Mouse (Mus musculus): Measurements from ENCODE around the gene Acan. TPM values are rescaled to one million over a fixed set of nuclear protein-coding genes. Genes with fewer than 3 reads are reported as not detected.
A peak's percentile ranks its signal among the peaks of the same experiment; 100 is the strongest.

Gene Acan
- not detected in 2 replicates for total RNA-seq (2015)
- total RNA-seq (2017) = not detected in 2 replicates

DNA sequence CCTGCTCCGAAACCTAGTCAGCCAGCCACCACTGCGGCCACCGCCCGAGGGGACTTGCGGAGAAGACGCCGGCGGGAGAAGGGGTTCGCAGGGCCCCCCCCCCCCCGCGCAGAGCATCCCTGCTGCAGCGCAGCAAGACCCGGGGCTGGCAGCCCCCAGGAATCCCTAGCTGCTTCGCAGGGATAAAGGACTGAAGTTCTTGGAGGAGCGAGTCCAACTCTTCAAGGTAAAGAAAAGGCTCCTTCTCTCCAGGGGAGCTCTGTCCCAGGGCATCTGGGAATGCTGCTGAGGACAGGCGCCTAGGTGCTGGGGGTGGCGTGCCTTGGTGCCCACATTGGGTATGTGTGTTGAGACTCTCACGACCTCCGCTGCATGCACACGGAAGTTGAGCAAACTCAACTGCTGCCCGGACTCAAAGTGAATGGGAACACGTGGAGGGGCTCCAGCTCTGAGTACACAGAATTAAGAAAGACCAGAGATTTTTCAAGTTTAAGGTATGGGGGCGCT lies at the start of gene Acan:
Gene Acan (plus strand): TSS at position 101 of the 507 bp plus-strand sequence.
- ATAC-seq (ENCODE audit: poor library complexity, severe bottlenecking) = no peak

GRCm38 (mm10) chr7:79021293-79021905 lies 31.9 kb upstream of the Acan start:
- ATAC-seq (ENCODE audit: poor library complexity, severe bottlenecking) = no peak

- ATAC-seq (ENCODE audit: poor library complexity, severe bottlenecking) = no peak
Observed at GRCm38 (mm10) chr7:79029138-79029537, 24.1 kb upstream of the Acan start.

- ATAC-seq (ENCODE audit: poor library complexity, severe bottlenecking) = no peak
Observed at GRCm38 (mm10) chr7:79033745-79034144, 19.5 kb upstream of the Acan start.

DNA sequence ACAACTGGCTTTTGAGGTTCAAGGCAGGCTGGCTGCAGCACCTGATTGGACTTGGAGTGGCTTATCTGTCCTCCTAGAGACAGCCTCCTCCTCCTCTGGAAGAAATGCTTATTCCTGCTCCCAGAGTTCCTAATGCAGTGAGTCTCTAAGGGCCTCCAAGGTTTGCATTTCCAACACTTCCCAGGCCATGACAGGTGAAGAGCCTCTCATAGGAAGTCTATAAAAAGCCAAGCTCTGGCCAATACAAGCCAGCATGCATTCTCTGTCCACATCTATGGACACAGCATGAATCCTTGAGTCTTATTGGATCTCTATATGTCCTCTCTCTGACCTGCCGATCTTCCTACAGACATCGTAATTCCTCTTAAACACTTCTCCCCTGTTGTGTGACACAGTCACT lies 18.8 kb upstream of the Acan start:
- ATAC-seq (ENCODE audit: poor library complexity, severe bottlenecking) = no peak

DNA sequence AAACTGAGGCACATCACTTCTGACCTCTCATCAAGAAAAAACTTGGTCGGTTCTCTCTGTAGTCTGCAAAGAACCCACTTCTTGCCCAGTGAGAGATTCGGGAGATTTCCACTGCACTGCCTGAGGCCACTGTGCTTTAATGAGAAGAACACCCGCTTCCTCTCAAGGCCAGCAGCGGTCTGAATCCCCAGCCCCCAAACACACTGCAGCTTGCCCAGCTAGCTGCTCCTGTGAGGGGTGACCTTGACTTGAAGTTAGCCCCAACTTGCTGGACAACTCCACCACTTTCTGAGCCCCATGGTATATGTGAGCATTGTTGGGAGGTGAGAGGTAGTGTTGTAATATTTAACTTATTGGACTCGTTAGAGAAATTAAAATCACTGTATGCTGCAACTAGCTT lies 1.2 kb upstream of the Acan start:
- ATAC-seq (ENCODE audit: poor library complexity, severe bottlenecking) = no peak

DNA sequence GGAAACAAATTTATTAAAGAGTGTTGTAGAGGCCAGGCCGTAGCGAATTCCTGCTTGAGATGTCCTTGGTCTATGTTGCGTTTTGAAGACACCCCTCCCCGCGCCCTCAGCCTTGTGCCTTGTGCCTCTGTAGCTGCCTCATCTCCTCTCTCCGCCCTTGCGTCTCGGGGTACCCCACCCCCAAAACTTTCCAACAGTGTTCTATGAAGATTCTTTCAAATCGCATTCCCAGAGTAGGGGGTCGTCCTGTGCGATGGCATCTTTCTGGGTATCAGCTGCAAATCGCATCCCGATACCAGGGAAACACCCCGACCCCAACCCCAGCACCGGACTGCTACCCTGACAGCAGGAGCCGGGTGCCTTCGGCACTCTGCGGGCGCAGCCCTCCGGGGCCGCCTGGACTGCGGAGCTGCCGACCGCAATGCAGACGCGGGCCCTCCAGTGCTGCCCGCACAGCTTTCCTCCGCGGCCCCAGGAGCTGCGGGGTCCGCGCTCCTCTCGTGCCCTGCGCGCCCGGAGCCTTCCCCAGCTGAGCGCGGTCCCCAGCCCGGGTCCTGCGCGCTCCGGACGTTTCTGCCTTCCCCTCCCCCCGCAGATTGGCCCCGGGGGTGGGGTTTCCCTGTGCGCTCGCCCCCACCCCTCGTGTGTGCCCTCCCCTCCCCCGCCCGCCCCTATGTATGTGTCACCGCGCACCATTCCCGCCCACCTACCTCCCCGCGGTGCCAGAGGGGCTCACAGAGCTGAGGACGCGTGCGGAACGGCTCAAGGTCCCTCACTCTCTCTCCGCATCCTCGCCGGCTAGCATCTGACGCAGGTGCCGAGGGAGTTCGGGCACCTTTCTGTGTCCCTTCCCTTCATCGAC lies 531 bp upstream of the Acan start:
- ATAC-seq (ENCODE audit: poor library complexity, severe bottlenecking) = no peak

DNA sequence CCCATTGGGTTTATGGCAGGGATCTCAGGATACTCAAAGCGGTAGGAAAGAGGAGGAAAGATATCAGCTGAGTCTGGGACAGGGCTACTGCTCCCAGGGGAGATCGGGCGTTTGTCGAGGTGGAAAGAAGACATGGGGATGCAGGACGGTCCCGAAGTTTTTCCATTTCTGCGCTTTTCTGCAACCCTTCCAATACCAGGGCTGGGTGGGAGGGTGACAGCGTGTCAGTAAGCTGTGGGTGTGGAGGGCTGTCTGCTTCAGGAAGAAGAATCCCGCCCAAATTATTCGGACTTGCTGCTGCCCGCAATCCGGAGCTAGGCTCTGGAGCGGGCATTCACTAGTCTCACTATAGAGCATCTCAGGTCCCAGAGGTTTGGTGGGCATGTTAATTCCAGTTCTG lies 828 bp downstream of the Acan start:
- no peak for ATAC-seq (ENCODE audit: poor library complexity, severe bottlenecking)

DNA sequence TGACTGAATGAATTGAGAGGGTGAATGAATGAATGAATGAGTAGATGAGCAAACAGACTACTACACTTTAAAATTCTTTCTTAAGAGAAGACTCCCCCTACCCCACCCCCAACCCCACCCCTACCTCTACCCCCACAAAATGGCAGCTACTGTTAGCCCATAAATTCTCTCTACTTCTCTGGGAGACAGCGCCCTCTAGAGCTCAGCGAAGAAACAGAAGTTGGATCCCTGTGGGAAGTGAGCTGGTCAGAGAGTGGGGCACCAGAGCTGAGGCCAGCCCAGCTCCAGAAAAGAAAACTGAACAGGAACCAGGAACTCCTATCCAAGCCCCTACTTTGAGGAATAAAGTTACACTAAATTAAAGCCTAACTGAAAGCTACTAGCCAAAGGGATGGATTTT lies 5.3 kb downstream of the Acan start:
- ATAC-seq (ENCODE audit: poor library complexity, severe bottlenecking) = no peak

DNA sequence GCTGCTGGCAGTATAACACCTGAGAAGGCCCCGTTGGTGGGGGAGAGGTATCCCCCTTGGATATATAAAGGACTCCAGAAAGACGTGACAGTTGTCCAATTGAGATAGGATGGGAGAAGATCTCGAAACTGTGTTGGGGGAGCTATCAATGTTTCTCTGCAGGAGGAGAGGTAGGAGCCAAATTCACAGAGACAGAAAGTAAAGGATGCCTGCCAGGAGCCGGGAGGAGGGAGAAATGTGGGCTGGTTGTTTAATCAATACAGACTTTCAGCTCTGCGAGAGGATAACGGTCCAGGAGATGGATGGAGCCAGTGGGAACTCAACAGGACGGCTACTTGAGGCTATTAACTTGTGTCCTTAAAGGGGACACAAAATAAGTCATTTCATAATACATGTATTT lies 14.2 kb downstream of the Acan start:
- no peak for ATAC-seq (ENCODE audit: poor library complexity, severe bottlenecking)

DNA sequence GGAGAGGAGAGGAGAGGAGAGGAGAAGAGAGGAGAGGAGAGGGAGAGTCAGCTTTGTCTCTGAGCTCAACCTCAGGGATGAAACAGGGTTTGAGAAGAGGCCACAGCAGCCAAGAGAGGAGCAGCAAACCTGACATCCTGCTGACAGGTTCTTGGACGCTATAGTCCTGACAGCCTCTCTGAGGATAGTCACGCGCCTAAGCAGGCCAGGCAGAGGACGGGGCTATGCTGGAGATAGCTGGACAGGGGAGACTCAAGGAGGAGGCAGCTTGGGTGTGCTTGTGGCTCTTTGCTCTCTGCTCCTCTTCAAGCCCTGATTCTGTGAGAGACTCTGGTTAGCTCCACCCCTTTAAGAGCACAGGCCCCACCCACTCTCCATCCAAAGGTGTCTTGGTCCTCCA lies 14.9 kb downstream of the Acan start:
- no peak for ATAC-seq (ENCODE audit: poor library complexity, severe bottlenecking)

DNA sequence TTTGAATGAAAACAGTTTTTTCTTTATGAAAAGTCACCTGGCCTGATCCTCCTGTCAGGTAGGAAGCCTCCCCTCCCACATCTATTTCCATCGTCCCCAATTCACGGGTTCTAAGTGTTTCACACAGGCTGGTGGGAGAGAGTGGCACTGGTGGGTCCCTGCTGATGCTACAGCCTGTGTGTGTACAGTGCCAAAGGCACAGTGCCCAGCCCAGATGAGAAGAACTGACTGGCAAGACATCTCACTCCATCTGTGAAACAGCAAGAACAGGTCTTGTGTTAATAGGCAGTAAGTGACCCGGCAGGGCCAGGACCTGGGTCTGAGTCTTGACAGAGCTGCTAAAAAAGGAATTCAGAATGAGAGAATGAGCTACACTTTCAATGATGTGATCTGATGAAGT lies 25.9 kb downstream of the Acan start:
- ATAC-seq (ENCODE audit: poor library complexity, severe bottlenecking) = no peak

GRCm38 (mm10) chr7:79080572-79081399 lies 27.5 kb downstream of the Acan start:
- peak; percentile 52; the same call in 1 of the 2 replicates for ATAC-seq (ENCODE audit: poor library complexity, severe bottlenecking)

DNA sequence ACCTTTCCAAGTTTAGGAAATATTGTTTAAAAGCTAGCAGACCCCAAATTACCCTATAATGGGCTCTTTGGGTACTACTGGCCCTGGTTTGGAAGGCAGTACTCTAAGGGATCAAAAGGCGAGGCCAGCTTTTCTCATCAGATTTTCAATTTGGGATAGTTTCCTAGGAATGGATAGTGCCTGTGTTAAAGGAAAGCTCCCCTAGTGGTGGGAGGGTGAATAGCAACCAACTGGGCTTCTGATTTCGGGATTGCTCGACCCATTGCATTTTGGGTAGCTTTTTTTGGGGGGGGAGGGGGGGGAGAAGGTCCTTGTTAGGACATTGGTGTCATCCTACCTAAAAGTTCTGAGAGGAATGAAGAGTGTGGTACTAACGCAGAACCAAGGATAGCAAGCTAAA lies 35.8 kb downstream of the Acan start:
- ATAC-seq (ENCODE audit: poor library complexity, severe bottlenecking) = no peak

GRCm38 (mm10) chr7:79096492-79096891 lies 43.2 kb downstream of the Acan start:
- no peak for ATAC-seq (ENCODE audit: poor library complexity, severe bottlenecking)

GRCm38 (mm10) chr7:79113848-79114247 lies 60.6 kb downstream of the Acan start:
- ATAC-seq (ENCODE audit: poor library complexity, severe bottlenecking) = no peak

GRCm38 (mm10) chr7:79123465-79123864 lies 70.2 kb downstream of the Acan start:
- ATAC-seq (ENCODE audit: poor library complexity, severe bottlenecking) = no peak

DNA sequence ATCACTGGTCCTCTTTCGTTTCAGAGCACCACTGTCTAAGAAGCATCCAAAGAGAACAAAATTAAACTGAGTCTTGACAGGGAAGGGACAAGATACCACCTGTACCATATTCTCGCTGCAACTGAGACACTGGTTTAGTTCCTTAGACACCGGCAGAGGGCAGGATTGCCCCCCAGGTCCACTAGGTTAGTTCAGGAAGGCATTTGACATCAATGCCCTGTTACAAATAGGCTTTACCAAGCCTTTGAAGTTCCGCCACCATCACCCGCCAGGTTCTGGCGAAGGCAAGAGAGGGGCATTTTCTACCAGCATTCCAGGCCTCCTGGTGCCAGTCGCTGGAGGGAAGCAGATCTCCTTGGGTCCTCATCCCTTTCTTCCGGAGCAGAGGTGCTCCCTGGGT lies 76.6 kb downstream of the Acan start:
- ATAC-seq (ENCODE audit: poor library complexity, severe bottlenecking) = no peak

GRCm38 (mm10) chr7:79130385-79130784 lies 77.1 kb downstream of the Acan start:
- no peak for ATAC-seq (ENCODE audit: poor library complexity, severe bottlenecking)

DNA sequence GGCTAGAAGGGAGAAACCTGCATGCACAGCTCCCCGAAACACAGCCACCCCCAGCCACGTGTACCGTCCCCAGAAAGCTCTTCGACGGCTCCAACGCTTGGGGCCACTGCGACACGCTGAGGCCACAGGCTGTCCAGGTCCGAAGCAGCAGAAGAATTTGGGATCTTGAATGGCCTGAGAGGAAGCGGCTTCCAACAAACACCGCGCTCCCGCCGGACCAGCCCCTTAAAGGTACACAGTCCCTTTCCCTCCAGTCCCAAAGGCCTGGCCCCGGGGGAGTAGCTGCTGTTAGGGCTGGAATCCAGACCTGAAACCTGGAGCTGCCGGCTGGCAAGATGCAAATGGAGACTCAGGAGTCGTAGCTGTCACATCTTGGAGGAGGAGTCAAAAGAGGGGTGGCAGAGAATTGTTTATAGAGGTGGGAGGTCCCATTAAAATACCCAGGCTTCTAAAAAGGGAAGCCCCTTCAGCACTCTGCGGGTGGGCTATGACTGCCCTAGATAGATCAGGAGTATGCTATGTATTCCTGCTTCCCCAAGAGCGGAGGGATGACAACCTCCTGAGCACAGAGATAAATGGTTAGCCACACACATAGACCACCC lies 77.7 kb downstream of the Acan start, which contains the start of gene Hapln3:
Gene Hapln3 (minus strand): TSS at position 176 of the 602 bp plus-strand sequence.
- no peak for ATAC-seq (ENCODE audit: poor library complexity, severe bottlenecking)

- no peak for ATAC-seq (ENCODE audit: poor library complexity, severe bottlenecking)
Observed at GRCm38 (mm10) chr7:79133391-79133790, 80.1 kb downstream of the Acan start.

All from megakaryocyte, adult 5-6 weeks (primary cell).